Mouse (Mus musculus) C2C12 (cell line): ENCODE results near the gene Olfr31.

Experiments
- CEBPB ChIP-seq: IDR thresholded peaks from one replicate; pipeline ENCODE4 v1.6.1; 2011; ENCODE audit warnings: low read depth, mild to moderate bottlenecking, control low read depth, moderate library complexity
- CTCF ChIP-seq: IDR thresholded peaks from one replicate; pipeline ENCODE4 v1.5.1; 2011; ENCODE audit not compliant: control insufficient read depth, insufficient read depth, insufficient read length
- FOSL1 ChIP-seq: IDR thresholded peaks from one replicate; pipeline ENCODE4 v1.8.0; 2011; ENCODE audit warnings: mild to moderate bottlenecking, low read length; ENCODE audit not compliant: poor library complexity, insufficient read depth, severe bottlenecking
- MAX ChIP-seq: IDR thresholded peaks from one replicate; pipeline ENCODE4 v1.6.1; 2011; ENCODE audit warnings: mild to moderate bottlenecking, control low read depth
- MYOD1 ChIP-seq: IDR thresholded peaks from one replicate; pipeline ENCODE4 v1.6.1; 2011; ENCODE audit warnings: low read depth; ENCODE audit not compliant: control insufficient read depth, insufficient read length

GRCm38 (mm10) chr14:14347151-14347835, 24.7 kb downstream of the Olfr31 start:
- TF ChIP-seq CTCF = no peak
- no peak for TF ChIP-seq MYOD1
- TF ChIP-seq MAX = no peak
- no peak for TF ChIP-seq FOSL1
- TF ChIP-seq CEBPB = no peak
